Mouse (Mus musculus): ENCODE data around the gene Itgb6. TPM values are rescaled to one million over a fixed set of nuclear protein-coding genes. Genes with fewer than 3 reads are reported as not detected.

Itgb6 gene
- polyA plus RNA-seq, 1 experiment from 2014 or later, result 8.6 TPM

DNA sequence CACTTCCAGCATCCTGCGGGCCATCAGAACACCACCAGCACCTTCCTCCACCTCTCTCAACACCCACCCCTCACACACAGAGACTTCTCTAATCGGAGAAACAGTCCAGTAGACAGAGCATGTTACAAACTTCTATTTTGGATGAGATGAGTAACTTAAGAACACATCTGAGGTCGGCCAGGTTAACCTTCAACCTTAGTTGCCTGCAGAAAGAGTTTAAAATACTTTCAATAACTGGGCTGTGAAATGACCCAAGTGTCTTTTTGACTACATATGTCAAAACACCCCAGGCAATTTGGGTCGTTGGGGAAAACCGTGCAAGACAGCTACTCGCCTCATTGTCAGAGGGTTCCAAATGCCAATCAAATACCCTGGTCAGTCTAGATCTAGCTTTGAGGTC is 10.0 kb downstream of the Itgb6 start:
- 74% methylated on average over 6 of the region's 6 CpGs for whole genome bisulfite sequencing
- TF ChIP-seq EP300 (optimal IDR thresholded peaks at IDR 0.05), result no peak
- TF ChIP-seq CTCF (IDR thresholded peaks at IDR 0.05; ENCODE audit: low read depth), result no peak
- Histone ChIP-seq H3K27ac (replicated peaks) (no peak overlapping the region), H3K9me3 (ENCODE audit: control insufficient read depth, low read length) (no peaks in the 10 kb centered on the region), H3K9ac (ENCODE audit: low read length) (no peak overlapping the region), H3K4me2 (replicated peaks; ENCODE audit: low read depth) (no peak overlapping the region), H3K4me3 (ENCODE audit: low read depth, low read length) (no peak overlapping the region), H3K36me3 (ENCODE audit: control insufficient read depth, insufficient read depth, low read length) (no peaks in the 10 kb centered on the region), H3K27me3 (ENCODE audit: control insufficient read depth, insufficient read depth, low read length) (no peaks in the 10 kb centered on the region), H3K4me1 (replicated peaks; ENCODE audit: control insufficient read depth, insufficient read depth) (peaks cover 5% of the 10 kb centered on the region; the same call in 1 of the 2 replicates)
- DNase-seq (ENCODE audit: low spot score), result peak; percentile 5
- ATAC-seq (ENCODE audit: low FRiP score, low TSS enrichment), result no peak

- H3K4me1 ChIP-seq (replicated peaks; ENCODE audit: control insufficient read depth, insufficient read depth), result peaks cover 5% of the 10 kb centered on the region; the same call in 1 of the 2 replicates
- no peaks in the 10 kb centered on the region for H3K27me3 ChIP-seq (ENCODE audit: control insufficient read depth, insufficient read depth, low read length)
- H3K36me3 ChIP-seq (ENCODE audit: control insufficient read depth, insufficient read depth, low read length), result no peaks in the 10 kb centered on the region
- H3K9me3 ChIP-seq (ENCODE audit: control insufficient read depth, low read length), result no peaks in the 10 kb centered on the region
- peak; percentile 42 for DNase-seq (ENCODE audit: low spot score)
- peak; percentile 82 for ATAC-seq (ENCODE audit: low FRiP score, low TSS enrichment)
- WGBS, result 51% methylated on average over 7 of the region's 7 CpGs
- peak overlapping the region; percentile 84 for H3K27ac ChIP-seq (replicated peaks)
- no peak for TF ChIP-seq EP300 (optimal IDR thresholded peaks at IDR 0.05)
- TF ChIP-seq CTCF (IDR thresholded peaks at IDR 0.05; ENCODE audit: low read depth), result no peak
- H3K4me2 ChIP-seq (replicated peaks; ENCODE audit: low read depth), result no peak overlapping the region
- 0 out of 2 replicates have a peak overlapping the region, but pooled peaks have one; percentile 18 for H3K9ac ChIP-seq (ENCODE audit: low read length)
- no peak overlapping the region for H3K4me3 ChIP-seq (ENCODE audit: low read depth, low read length)
Observed at GRCm38 (mm10) chr2:60711098-60711880, 11.2 kb downstream of the Itgb6 start.

GRCm38 (mm10) chr2:60710317-60710716 is 12.1 kb downstream of the Itgb6 start:
- DNase-seq (ENCODE audit: low spot score), result no peak
- H3K27me3 ChIP-seq (ENCODE audit: control insufficient read depth, insufficient read depth, low read length), result no peaks in the 10 kb centered on the region
- no peak for TF ChIP-seq EP300 (optimal IDR thresholded peaks at IDR 0.05)

DNA sequence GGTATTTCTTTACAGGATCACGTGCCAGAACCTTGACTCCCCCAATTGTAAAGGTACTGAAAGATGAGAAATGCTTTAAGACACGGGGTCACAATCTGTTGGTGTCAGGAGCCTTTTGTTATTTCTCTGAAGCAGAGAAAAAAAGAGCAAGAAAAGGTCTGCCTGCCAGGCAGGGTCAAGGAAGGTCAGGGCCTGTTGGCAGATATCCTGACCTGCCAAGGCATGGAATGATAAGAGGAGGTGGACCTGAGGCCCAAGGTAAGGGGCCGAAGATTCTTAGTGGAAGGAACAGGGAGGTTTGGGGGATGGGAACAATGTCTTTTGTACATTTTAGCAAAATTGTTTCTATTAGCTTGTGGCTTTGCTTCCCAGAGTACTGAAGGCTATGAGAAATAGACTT is 13.8 kb downstream of the Itgb6 start:
- 27% methylated on average over 3 of the region's 3 CpGs for WGBS
- H3K27ac ChIP-seq (replicated peaks), result no peak overlapping the region
- DNase-seq (ENCODE audit: low spot score), result no peak
- no peaks in the 10 kb centered on the region for H3K27me3 ChIP-seq (ENCODE audit: control insufficient read depth, insufficient read depth, low read length)
- no peak for TF ChIP-seq EP300 (optimal IDR thresholded peaks at IDR 0.05)
- no peak for TF ChIP-seq CTCF (IDR thresholded peaks at IDR 0.05; ENCODE audit: low read depth)
- H3K4me1 ChIP-seq (replicated peaks; ENCODE audit: control insufficient read depth, insufficient read depth), result peaks cover 7% of the 10 kb centered on the region; the same call in 1 of the 2 replicates
- no peaks in the 10 kb centered on the region for H3K9me3 ChIP-seq (ENCODE audit: control insufficient read depth, low read length)
- H3K4me2 ChIP-seq (replicated peaks; ENCODE audit: low read depth), result no peak overlapping the region
- H3K9ac ChIP-seq (ENCODE audit: low read length), result no peak overlapping the region
- no peak for ATAC-seq (ENCODE audit: low FRiP score, low TSS enrichment)
- no peak overlapping the region for H3K4me3 ChIP-seq (ENCODE audit: low read depth, low read length)
- no peaks in the 10 kb centered on the region for H3K36me3 ChIP-seq (ENCODE audit: control insufficient read depth, insufficient read depth, low read length)

More at GRCm38 (mm10) chr2:60710317-60710716, 12.1 kb downstream of the Itgb6 start:
- WGBS, result 73% methylated on average over 4 of the region's 4 CpGs
- peak overlapping the region; percentile 84 for H3K27ac ChIP-seq (replicated peaks)
- H3K36me3 ChIP-seq (ENCODE audit: control insufficient read depth, insufficient read depth, low read length), result no peaks in the 10 kb centered on the region
- no peaks in the 10 kb centered on the region for H3K9me3 ChIP-seq (ENCODE audit: control insufficient read depth, low read length)
- H3K9ac ChIP-seq (ENCODE audit: low read length), result no peak overlapping the region
- peaks cover 5% of the 10 kb centered on the region; the same call in 1 of the 2 replicates for H3K4me1 ChIP-seq (replicated peaks; ENCODE audit: control insufficient read depth, insufficient read depth)
- H3K4me3 ChIP-seq (ENCODE audit: low read depth, low read length), result no peak overlapping the region
- no peak for ATAC-seq (ENCODE audit: low FRiP score, low TSS enrichment)
- no peak overlapping the region for H3K4me2 ChIP-seq (replicated peaks; ENCODE audit: low read depth)

DNA sequence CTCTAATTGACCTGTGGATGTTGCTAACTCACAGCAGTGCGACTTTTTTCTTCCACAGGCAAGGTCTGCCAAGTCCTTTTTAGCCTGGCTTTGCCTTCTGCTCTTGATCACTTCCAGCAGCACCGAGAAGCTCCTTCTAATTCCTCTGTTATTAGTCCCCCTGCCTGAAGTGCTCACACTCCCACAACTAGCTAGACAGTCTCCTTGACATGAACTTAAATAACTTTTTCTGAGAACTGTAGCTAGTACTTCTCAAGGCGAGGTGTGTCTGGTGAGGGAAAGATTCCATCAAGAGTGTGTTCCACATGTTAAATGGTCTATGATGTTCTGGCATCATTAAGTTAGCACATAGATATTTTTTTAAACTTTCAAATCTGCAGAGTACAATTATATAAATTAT is 15.6 kb downstream of the Itgb6 start:
- peaks cover 7% of the 10 kb centered on the region; the same call in 1 of the 2 replicates for H3K4me1 ChIP-seq (replicated peaks; ENCODE audit: control insufficient read depth, insufficient read depth)
- no peak overlapping the region for H3K27ac ChIP-seq (replicated peaks)
- DNase-seq (ENCODE audit: low spot score) (no peak), ATAC-seq (ENCODE audit: low FRiP score, low TSS enrichment) (no peak)
- 52% methylated on average over 3 of the region's 3 CpGs for WGBS
- no peaks in the 10 kb centered on the region for H3K9me3 ChIP-seq (ENCODE audit: control insufficient read depth, low read length)
- TF ChIP-seq EP300 (optimal IDR thresholded peaks at IDR 0.05), result no peak
- TF ChIP-seq CTCF (IDR thresholded peaks at IDR 0.05; ENCODE audit: low read depth), result no peak
- H3K4me3 ChIP-seq (ENCODE audit: low read depth, low read length), result no peak overlapping the region
- no peaks in the 10 kb centered on the region for H3K27me3 ChIP-seq (ENCODE audit: control insufficient read depth, insufficient read depth, low read length)
- no peaks in the 10 kb centered on the region for H3K36me3 ChIP-seq (ENCODE audit: control insufficient read depth, insufficient read depth, low read length)
- H3K4me2 ChIP-seq (replicated peaks; ENCODE audit: low read depth), result no peak overlapping the region
- H3K9ac ChIP-seq (ENCODE audit: low read length), result no peak overlapping the region

- WGBS, result 94% methylated on average over 8 of the region's 8 CpGs
- no peak for DNase-seq (ENCODE audit: low spot score)
- no peak overlapping the region for H3K27ac ChIP-seq (replicated peaks)
- no peaks in the 10 kb centered on the region for H3K9me3 ChIP-seq (ENCODE audit: control insufficient read depth, low read length)
- 0 out of 2 replicates have a peak, but pooled peaks cover 2% of the 10 kb centered on the region for H3K4me1 ChIP-seq (replicated peaks; ENCODE audit: control insufficient read depth, insufficient read depth)
- H3K36me3 ChIP-seq (ENCODE audit: control insufficient read depth, insufficient read depth, low read length), result no peaks in the 10 kb centered on the region
- H3K4me2 ChIP-seq (replicated peaks; ENCODE audit: low read depth), result no peak overlapping the region
- no peak overlapping the region for H3K9ac ChIP-seq (ENCODE audit: low read length)
- TF ChIP-seq EP300 (optimal IDR thresholded peaks at IDR 0.05) (no peak), CTCF (IDR thresholded peaks at IDR 0.05; ENCODE audit: low read depth) (no peak)
- H3K4me3 ChIP-seq (ENCODE audit: low read depth, low read length), result no peak overlapping the region
- H3K27me3 ChIP-seq (ENCODE audit: control insufficient read depth, insufficient read depth, low read length), result no peaks in the 10 kb centered on the region
- ATAC-seq (ENCODE audit: low FRiP score, low TSS enrichment), result no peak
Observed at GRCm38 (mm10) chr2:60705426-60705825, 17.0 kb downstream of the Itgb6 start.
